Mouse (Mus musculus) kidney, adult 2 months (tissue): ENCODE data around the gene Sema4f. TPM values are rescaled to one million over a fixed set of nuclear protein-coding genes. Genes with fewer than 3 reads are reported as not detected.

Experiments used
- DNase-seq: peaks from one replicate; pipeline ENCODE4 v3.0.0; 2021
- H3K27ac ChIP-seq: fragments of 200-500 bp; 2 replicates; pipeline ENCODE4 v1.5.1; 2012; ENCODE audit warnings: low read depth, low read length, control low read depth, inconsistent platforms; ENCODE audit not compliant: insufficient read depth
- H3K27me3 ChIP-seq: fragments of 200-500 bp; replicated peaks from 2 replicates; pipeline ENCODE4 v1.6.1; 2012; ENCODE audit warnings: mild to moderate bottlenecking, moderate library complexity, low read length, inconsistent platforms; ENCODE audit not compliant: control insufficient read depth, insufficient read depth
- H3K36me3 ChIP-seq: fragments of 200-500 bp; 2 replicates; pipeline ENCODE4 v1.6.1; 2012; ENCODE audit warnings: mild to moderate bottlenecking, moderate library complexity, low read length, inconsistent platforms; ENCODE audit not compliant: control insufficient read depth, insufficient read depth
- H3K4me1 ChIP-seq: fragments of 200-500 bp; 2 replicates; pipeline ENCODE4 v1.6.1; 2011; ENCODE audit warnings: low read length; ENCODE audit not compliant: control insufficient read depth, insufficient read depth
- H3K4me3 ChIP-seq: fragments of 200-500 bp; 2 replicates; pipeline ENCODE4 v1.5.1; 2011; ENCODE audit warnings: mild to moderate bottlenecking, low read depth, low read length, control low read depth; ENCODE audit not compliant: insufficient read depth
- CTCF ChIP-seq: fragments of 200-500 bp; conservative IDR thresholded peaks from 2 replicates; pipeline ENCODE4 v1.5.1; 2011; ENCODE audit warnings: low read depth, mild to moderate bottlenecking, control low read depth, low read length, moderate library complexity, mixed read lengths; ENCODE audit not compliant: insufficient read depth, insufficient read length
- POLR2A ChIP-seq: fragments of 200-500 bp; IDR thresholded peaks from one replicate; pipeline ENCODE4 v1.6.1; 2011; ENCODE audit warnings: low read depth, low read length, control low read depth
- WGBS: fragments of 180-500 bp; shearing (Covaris S2); methylation state at CpG from one replicate; pipeline ENCODE4 v1.1.7; 2018; 5-methylcytosine and 5-hydroxymethylcytosine counted together
- polyA plus RNA-seq: library from polyadenylated mRNA; depleted of rRNA; stranded (reverse); fragments of >200 nt; gene quantifications from 2 replicates; pipeline ENCODE4 v1.2.3, GENCODE M21; 2012

The Sema4f gene
- polyA plus RNA-seq, 1 experiment: 0.28 TPM

DNA sequence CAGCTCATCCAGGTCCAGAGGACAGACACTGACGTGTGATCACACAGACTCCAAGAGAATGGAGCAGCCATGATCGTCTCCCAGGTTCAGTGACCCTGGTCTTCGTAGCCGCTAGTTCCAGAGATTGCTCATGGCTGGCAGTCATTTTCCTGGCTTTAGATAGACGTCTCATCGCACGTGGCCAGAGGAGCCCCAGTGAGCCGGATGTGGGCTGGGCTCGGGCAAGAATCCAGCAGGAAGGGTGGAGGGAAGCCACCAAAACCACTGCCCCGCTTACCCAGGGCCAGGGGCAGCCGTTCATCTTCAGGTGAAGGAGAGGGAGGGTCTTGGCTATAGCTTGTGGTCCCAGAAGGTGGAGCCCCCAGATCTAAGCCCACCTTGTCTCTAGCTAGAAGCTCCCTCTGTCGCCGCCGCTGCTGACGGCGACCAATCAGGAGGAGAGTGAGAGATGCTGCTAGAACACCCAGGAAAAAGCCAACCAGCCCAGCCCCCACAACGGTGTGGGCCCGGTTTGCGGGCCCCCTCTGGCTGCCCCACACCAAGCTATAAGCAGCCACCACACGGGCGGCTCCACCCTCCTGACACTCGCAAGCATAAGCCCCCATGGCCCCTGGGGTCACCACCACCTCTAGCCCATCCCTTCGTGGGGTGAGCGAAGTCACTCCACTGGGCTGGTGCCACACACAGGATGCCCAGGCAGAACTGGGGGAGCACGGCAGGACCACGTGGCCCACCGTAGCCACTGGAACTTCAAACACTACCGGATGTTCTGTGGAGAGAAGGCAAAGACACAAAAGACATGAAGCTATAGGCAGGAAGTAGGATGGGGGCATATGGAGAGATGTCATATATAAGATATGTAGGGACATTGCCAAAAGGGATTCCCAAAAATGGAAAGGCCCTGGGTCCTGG is 26.0 kb downstream of the Sema4f start:
- H3K27ac ChIP-seq: no peak overlapping the region
- WGBS: 68% methylated on average over 28 of the region's 28 CpGs
- DNase-seq: peak; percentile 7
- H3K4me1 ChIP-seq: no peaks in the 10 kb centered on the region
- H3K4me3 ChIP-seq: no peak overlapping the region
- no peaks in the 10 kb centered on the region for H3K36me3 ChIP-seq
- TF ChIP-seq POLR2A (no peak), CTCF (no peak)
- no peaks in the 10 kb centered on the region for H3K27me3 ChIP-seq

DNA sequence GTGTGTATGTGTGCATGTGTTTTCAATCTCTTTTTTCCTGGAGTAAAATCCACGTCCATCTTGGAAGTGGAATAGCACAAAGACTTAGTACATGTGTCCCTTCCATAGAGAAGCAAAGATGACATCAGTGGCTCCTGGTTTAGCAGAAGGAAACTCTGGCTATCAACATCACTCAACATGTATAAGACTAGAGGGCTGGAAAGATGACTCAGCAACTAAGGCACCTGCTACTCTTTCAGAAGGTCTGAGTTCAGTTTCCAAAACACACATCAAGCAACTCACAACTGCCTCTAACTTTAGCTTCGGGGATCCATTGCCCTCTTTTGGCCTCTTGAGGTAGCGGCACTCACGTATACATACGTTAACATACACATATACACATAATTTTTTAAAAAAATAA is 28.3 kb downstream of the Sema4f start:
- WGBS: 93% methylated on average over 5 of the region's 5 CpGs
- Histone ChIP-seq H3K36me3 (no peaks in the 10 kb centered on the region), H3K27ac (no peak overlapping the region), H3K27me3 (no peaks in the 10 kb centered on the region), H3K4me3 (no peak overlapping the region), H3K4me1 (no peaks in the 10 kb centered on the region)
- DNase-seq: no peak
- no peak for TF ChIP-seq POLR2A
- no peak for TF ChIP-seq CTCF

DNA sequence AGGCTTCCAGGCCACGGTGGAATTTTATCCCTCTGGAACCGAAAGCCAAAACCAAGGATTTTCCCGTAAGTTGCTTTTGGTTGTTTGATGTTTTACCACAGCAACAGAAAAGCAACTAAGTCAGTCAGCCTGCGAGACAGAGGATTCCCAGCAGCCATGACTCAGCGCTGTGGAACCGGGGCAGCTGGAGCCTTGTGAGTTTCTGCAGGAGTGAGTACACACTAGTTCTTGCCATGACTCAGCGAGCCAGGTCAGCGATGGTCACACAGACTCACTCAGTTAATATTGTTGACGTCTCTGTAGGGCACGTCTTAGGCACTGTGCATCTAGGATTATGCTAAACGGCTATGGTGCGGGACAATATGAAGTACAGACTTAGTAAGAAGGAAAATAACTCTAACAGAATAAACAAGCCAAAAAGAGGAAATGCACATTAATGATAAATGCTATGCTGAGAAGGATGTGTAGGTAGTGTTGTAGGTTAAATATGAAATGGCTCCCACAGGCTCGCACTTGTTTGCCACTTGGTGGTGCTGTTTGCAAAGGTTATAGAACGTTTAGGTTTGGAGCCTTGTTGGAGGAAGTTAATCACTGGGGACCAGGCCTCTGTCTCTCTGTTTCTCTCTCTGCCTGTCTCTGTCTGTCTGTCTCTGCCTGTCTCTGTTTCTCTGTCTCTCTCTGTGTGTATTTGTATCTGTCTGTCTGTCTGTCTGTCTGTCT is 30.3 kb downstream of the Sema4f start:
- Histone ChIP-seq H3K36me3 (no peaks in the 10 kb centered on the region), H3K4me1 (no peaks in the 10 kb centered on the region), H3K27me3 (no peaks in the 10 kb centered on the region), H3K27ac (no peak overlapping the region), H3K4me3 (no peak overlapping the region)
- DNase-seq: peak; percentile 19
- 29% methylated on average over 14 of the region's 14 CpGs for WGBS
- TF ChIP-seq CTCF: peak; percentile 55
- no peak for TF ChIP-seq POLR2A

DNA sequence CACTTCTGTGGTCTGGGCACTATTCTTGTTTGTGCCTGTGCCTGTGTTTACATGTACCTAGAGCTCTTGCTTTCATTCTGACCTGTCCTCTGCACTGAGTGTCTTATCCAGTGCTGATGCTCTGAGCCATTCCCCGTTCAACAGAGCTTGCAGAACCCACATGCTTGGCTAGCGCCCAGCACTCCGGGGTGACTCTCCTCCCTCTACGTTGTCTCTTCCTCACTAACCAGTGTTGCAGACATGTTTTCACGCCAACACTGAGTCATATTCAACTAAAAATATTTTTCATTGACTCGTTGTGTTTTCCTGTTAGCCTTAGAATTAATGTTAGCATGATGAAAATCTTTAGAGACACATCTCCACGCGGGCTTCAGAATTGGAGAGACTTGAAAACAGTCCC is 31.5 kb downstream of the Sema4f start:
- TF ChIP-seq CTCF: no peak
- no peak for TF ChIP-seq POLR2A
- Histone ChIP-seq H3K27me3 (no peaks in the 10 kb centered on the region), H3K4me3 (no peak overlapping the region), H3K4me1 (no peaks in the 10 kb centered on the region), H3K36me3 (no peaks in the 10 kb centered on the region), H3K27ac (no peak overlapping the region)
- 80% methylated on average over 8 of the region's 8 CpGs for WGBS
- DNase-seq: no peak

DNA sequence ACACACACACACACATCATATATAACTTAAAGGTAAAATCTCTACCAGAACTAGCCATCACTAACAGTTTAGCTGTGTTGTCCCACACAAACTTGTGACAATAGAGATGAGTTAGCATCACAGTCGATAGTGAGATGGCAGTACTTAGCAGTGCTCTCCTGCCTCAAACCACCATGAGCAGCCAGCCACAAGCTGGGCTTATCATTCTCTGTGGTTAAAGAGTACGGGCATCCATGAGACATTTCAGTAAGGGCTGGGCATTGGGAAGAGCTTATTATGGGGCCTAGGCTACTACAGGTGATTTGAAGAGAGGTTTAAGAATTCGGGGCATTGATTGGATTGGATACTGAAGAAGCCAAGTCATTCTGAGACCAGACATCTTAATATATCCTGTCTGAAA is 32.6 kb downstream of the Sema4f start:
- no peak for DNase-seq
- no peak for TF ChIP-seq POLR2A
- TF ChIP-seq CTCF: no peak
- Histone ChIP-seq H3K27ac (no peak overlapping the region), H3K36me3 (no peaks in the 10 kb centered on the region), H3K27me3 (no peaks in the 10 kb centered on the region), H3K4me1 (no peaks in the 10 kb centered on the region), H3K4me3 (no peak overlapping the region)
- WGBS: 86% methylated on average over 3 of the region's 3 CpGs

DNA sequence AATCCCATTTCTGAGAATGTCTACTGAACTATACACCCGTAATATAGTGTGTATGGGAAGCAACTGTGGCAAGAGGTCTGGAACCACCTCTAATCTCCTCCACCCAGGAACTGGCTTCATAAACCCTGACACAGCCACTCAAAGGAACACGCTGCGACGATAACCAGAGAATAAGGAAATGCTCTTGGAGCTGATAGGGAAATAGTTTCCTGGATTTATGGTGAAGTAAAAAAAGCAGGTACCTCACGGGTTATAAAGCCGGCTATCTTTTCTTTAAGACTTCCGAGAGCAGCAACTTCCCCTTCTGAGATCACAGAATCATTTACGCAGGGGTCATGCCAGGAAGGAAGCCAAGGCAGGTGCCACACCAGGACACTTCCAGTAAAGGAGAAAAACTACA is 37.0 kb downstream of the Sema4f start:
- Histone ChIP-seq H3K27me3 (no peaks in the 10 kb centered on the region), H3K36me3 (no peaks in the 10 kb centered on the region), H3K27ac (no peak overlapping the region), H3K4me3 (no peak overlapping the region), H3K4me1 (no peaks in the 10 kb centered on the region)
- TF ChIP-seq POLR2A: no peak
- DNase-seq: no peak
- 43% methylated on average over 8 of the region's 8 CpGs for WGBS

DNA sequence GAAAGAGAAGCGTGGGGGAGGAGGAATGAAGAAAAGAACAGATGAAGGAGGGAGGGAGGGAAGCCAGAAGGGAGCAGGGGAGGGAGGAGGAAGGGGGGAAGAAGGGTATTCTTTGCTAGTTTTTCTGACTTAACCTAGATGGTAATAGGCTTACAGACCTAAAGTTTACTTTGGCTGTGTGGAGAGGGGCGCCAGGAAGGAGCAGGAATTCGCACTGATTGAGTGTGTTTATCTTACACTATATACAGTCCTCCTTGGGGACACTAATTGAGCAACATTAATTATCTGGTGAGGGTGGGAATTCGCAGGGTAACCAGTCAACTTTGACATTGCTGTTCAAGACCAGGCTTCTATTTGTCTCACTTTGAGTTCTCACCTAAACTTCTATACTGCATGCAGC is 40.8 kb downstream of the Sema4f start:
- no peak for DNase-seq
- 49% methylated on average over 4 of the region's 4 CpGs for WGBS
- Histone ChIP-seq H3K4me1 (no peaks in the 10 kb centered on the region), H3K27ac (no peak overlapping the region), H3K27me3 (no peaks in the 10 kb centered on the region), H3K4me3 (no peak overlapping the region), H3K36me3 (no peaks in the 10 kb centered on the region)
- TF ChIP-seq POLR2A (no peak), CTCF (no peak)
